Mouse (Mus musculus) cerebellum, adult 18-20 months (tissue): ENCODE results near the gene Rasgrp1.

Source experiments
- DNase-seq, 2 experiments: peaks; one replicate each; pipeline ENCODE4 v3.0.0; 2021

Gene Rasgrp1

DNA sequence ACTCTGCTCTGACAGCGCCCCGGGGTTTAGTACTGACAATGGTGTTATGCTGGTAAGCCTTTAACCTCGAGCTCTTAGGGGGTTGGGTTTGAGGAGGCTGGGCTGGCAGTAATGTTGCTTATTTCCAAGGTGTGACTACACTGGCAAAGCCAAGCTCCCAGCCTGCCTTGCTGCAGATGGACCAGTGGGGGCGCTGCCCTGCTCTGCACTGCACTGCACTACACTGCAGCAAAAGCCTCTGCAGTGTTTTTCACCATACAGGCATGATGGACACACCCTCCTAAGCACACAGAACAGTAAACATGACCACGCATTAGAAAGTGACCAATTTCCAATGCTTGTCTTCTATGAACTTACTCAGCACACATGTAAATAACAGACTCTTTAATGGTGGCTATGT, 11.2 kb downstream of the Rasgrp1 start:
- DNase-seq: no peak

DNA sequence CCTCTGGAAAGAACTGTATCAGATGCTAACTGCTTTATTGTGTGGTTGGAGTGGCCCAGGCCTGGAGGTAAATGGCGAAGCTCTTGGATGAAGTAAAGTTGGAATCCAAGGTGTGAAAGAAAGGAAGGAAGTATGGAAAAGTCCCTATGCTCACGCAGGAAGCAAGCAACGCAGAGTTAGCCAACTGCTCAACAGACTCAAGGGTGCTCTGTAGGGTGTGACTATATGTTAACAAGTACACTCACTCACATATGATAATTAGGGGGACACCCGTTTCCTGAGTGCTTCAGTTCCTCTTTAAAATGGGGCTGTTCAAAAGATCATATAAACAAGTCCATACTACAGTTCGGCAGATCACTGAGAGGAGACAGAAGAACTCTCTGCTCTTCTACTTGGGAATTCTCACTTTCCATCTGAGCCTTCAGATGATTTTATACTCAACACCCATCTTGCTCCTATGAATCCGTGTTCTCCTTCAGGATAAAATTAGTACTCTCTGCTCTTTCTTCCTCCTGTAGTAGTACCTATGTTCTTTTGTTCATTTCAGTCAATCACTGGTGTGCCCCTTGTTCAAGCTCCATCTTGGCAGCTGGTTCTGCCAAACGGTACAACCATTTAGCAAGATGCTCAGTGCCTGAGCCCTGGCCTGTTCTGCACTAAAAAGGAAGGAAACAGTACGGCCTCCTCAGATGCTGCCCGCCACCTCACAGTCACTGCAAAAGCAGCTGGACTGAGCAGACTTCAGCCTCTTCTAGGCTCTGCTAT, 14.1 kb downstream of the Rasgrp1 start:
- no peak for DNase-seq

DNA sequence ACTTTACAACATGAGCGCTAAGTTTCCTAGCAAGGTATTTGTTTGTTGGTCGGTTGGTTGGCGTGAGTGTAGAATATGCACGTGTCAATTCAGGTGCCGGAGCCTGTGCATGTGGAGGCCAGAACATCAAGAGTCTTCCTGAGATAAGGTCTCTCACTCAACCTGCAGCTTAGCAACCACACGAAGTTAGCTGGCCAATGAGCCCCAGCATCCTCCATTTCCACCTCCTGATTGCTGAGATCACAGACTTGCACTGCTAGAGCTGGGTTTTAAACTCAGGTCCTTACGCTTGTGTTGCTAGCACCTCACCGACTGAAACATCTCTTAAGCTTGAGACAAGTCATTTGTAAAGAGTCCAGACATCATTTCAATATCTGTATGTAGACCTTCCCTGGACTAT, 20.4 kb downstream of the Rasgrp1 start:
- DNase-seq: no peak

DNA sequence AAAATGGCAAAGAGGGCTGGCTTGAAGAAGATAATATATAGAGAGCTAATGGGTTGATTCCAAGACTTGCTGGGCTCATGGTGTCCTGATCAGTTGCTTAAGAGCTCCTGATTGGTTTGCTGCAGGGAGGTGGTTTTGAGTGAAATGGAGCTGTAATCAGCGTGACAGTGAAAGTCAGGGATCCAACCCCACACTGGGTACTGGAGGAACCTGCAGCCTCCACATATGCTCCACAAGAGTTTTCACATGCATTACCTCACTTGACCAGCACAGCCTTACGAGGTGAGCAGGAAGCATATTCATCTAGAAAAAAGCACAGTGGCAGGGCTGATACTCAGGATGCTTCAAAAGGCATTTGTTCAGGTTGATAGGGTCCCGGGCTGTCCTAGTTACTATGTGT, 21.6 kb downstream of the Rasgrp1 start:
- DNase-seq: no peak

DNA sequence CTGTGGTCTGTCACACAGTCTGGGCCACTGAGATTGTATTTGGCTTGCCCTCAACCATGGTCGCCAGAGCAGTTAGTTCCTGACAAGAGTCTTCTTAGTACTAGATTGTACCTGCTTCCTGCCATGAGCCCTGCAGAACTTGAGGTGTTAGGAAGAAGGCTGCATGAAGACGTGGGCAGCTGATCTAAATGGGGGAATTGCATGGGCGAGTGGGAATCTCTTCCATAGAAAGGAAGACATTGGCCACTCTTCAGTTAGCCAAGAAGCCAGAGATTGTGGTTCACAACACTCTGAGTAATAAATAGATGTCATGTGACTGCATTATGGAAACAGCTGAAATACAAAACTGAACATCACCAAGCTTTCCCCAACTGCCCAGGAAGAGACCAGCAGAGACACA, 23.8 kb downstream of the Rasgrp1 start:
- DNase-seq: no peak

DNA sequence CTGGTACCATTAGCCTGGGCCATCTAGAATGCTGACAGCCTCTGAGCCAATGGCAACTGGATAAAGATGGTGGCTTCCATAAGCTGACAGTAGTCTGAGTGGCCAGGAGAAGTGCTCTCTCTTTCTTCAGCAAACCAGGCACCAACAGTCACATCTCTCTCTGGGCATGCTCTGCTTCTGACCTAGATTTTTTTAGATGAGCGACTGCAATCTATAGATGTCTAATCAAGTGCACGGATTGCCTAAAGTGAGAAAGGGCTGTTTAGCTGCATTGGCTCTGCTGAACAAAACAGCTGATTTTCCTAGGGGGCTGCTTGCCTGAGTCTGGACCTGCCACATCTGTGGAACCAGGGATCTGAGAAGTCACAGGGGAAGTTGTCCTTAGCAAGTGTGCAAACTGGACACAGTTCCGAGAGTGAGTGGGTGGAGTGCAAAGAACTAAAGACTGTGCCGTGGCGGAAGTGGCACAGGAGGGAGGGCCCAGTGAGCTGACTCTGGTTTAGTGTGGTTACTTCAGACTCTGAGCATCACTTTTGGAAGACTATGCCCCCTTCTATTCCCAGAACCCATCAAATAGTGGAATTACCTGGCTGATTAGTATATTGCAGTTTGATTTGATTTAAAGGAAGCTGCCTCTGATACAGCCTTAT, 29.1 kb downstream of the Rasgrp1 start:
- no peak for DNase-seq

DNA sequence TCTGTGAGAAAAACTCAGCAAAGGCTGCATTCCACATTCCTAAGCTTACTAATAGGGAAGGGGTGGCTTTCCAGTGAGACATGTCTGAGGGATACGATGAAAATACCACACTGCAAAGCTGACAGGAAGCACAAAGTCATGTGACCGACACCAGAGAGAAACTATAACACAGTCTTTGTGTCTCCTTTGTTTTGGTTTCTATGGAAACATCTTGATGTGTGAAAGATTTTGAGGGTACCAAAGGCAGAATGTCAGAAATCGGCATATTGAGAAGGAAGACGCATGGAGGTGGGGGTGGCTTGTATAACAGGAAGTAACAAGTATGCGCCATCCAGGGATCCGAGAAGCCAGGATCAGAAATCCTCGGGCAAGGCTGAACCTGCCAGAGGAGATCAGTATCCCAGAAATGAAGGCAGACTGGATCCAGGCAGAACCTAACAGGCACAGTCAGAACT, 30.3 kb downstream of the Rasgrp1 start:
- DNase-seq: no peak

DNA sequence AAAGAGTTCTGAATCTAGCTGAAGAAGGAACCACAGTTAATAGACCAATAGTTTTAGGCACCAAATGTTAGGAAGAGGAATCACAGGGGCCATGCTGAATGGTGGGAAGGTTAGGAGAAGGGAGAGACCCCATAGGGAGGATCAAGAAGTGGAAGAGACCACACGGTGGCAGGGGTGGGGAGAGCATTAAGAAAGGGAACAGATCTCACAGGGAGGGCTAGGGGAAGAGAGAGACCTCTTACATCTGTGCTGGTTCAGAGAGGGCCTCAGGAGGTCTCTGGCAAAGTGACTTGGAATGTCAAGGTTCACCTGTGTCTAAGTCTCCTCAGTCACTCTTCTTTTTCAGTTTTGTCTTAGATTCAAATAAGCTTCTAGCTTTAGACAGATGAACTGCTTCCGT, 30.8 kb downstream of the Rasgrp1 start:
- no peak for DNase-seq

DNA sequence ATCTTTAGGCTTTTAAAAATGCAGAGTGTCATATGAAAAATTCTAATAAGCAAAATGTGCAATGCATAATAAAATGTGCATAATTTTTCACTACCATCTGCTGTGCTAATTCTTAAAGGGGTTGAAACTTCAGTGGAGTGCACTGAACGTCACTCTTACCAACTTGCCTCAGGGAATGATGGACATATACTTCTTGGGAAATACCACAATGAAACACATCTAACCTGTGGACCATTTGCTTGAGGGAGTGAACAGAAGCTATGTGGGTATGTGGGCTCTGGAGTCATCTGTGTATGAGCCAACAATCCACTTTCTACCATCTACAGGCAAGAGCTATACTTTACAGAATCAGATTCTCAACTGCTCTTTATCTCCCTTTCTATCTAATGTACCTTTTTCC, 31.5 kb downstream of the Rasgrp1 start:
- DNase-seq: no peak

DNA sequence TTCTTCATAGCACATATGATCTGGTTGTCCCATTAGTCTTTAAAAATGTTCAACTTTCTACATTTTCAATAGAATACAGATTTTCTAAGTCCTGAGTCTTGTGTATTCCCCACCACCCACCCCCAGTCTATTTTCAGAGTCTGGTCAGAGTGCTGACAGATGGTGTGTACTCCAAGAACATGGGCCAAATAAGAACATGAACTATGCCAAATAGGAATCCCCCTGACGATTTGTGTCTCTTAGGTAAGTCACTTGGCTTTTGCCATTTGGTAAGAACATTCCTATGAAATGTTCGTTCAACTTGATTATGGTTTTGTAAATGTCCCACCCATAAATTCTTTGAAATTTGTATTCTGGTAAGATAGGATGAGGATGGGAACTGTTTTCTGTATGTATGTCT, 33.8 kb downstream of the Rasgrp1 start:
- DNase-seq: no peak

DNA sequence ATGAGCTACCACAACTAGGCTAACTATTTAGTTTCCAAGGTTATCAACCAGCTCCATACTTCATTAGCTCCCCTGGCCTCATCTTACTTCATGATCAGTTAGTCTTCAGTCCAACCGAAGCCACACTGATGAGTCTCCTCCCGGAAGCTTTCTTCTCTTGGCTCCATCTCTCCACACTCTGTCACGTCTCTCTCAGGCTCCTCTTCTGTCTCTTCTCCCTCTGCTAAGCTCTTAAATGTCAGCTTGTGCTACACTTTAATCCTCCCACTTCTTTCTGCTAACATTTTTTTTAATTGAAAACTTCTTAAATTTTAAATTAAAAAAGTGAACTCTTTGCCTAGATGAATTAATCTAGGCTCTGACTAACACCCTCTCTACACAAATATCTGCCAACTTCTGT, 34.8 kb downstream of the Rasgrp1 start:
- no peak for DNase-seq

DNA sequence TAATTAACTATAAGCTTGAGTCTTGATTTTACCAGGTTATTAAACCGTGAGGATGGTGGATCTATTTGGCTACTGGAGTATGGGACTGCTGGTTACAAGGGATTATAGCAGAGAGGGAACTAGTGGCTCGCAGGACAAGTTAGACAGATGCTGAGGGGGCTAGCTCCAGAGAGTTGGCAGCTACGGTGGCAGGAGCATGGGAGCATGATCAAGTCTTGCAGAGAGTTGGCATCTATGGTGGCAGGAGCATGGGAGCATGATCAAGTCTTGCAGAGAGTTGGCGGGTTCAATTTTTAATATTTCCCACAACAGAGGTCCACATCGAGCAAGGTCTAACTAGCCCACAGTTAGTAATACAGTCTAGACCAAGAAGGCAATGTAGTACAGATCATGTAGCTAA, 37.9 kb downstream of the Rasgrp1 start:
- no peak for DNase-seq

DNA sequence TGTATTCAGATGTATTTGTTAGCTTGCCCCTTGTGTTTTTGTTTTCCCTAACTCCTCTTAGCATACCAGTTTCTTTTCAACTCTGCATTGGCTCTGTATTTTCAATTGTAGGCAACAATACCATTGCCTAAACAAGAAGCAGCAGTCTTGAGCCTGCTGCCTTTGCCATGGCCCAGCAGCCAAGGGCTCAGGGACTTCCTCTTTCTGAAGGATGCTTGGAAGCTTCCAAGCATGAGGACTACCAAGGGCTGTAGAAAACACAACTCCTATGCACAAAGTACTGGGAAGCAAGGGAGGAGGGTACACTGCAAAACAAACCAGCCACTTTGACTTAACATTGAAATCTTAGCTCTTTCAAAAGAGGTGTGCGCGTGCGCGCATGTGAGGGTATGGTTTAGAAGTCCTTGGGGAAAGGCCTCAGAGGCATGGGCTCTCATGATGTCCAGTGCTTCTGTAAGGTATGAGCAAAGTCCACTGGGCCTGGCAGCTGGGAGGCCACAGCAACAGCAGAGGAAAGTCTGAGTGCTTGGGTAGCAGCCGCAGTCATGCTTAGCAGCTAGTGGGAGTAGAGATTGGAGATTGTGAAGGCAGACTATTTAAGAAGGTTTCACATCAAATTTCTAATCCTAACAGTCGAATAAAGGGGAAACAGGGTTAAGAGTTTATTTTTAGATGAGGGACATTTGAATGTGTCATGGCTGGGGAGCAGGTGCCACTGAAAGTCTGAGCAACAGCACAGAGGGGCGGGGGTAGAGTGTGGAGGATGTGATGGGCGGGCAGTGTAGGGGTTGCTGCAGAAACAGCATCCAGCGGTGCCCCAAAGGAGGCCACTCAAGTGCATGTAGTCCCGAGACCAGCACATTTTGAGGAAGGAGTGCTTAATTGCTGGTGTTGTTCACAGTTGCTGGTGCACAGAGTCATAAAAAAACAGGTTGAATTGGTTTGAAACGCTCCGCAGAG, 39.1 kb downstream of the Rasgrp1 start:
- no peak for DNase-seq

DNA sequence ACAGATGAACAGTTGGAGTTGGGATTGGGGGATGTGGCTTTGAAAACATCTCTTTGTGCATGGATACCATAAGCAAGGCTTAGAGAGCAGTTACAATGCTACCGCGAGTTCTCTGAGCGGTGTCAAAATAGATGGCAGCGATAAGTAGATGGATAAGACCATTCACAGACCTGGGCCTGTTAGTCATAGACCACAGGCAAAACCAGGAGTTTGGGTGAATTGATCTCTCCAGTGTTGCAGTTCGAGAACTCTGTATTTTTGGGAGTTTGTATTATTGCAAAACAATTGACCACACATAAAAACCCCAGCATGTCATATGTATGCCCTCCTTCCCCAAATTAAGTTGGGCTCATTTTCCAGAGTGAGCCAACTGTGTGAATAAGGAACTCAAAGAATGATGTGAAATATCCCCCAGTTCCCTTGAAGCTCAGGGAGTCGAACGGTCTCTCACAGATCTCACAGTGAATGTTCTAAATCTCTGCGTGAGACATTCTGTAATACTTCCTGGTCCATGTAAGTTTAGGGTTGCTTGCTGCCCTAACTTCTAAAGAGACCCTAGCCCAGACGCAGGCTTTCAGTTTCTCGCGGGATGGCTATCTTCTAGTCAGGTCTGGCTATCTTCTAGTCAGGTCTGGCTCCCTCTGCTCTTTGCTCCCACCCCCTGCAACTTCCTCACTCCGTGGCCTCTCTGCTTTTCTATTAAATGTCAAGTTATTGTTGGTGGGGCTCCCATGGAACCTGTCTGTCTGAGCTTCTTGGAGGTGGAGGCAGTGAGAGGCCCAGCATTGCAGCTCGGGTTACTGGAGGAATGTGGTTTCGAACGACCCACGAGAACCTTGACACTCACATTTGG, 43.0 kb downstream of the Rasgrp1 start:
- no peak for DNase-seq

DNA sequence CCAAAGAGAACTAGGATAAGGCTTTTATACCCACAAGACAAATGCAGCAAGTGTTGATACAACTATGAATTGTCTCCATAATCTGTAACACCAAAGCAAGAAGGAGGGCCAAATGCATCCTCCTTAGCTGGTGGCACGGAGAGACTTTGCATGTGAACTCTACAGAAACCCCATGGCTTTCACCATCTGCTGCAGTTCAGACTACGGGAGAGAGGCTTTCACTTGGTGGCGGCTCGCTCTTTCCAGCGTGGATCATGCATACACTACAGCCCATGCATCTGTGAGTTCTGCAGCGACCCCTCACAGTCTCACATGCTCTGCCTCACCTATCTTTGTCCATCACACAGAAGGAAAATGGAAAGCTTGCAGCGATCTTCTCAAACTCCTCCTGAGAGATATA, 54.5 kb downstream of the Rasgrp1 start:
- peak; percentile 38 to 55 for DNase-seq

DNA sequence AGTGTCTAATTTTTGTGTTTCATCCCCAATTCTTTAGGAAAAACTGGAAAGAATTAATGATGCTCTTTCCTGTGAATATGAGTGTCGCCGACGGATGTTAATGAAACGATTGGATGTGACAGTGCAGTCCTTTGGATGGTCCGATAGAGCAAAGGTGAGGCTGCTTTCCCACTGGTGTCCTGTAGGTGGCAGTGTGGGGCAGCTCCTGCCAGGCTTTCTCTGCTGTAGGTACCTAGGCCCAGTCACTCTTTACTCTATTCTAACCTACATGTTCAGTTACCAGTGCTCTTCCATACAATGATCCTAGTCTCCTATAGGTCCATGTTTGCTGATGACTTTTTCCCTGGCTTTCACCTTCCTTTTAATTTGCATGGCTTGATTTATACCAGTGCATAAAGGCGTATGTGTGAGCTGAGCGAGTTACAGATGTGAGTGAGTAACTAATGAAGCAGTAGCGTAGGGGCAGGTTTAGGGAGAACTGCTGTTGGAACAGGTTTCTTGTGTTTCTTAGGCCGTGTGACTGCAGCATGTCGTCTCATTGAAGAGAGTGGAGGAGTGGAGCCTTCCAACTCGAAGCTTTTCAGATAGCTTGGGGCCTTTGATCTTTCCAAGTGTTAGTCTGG, 78.9 kb downstream of the Rasgrp1 start:
- DNase-seq: peak; percentile 67 to 78

DNA sequence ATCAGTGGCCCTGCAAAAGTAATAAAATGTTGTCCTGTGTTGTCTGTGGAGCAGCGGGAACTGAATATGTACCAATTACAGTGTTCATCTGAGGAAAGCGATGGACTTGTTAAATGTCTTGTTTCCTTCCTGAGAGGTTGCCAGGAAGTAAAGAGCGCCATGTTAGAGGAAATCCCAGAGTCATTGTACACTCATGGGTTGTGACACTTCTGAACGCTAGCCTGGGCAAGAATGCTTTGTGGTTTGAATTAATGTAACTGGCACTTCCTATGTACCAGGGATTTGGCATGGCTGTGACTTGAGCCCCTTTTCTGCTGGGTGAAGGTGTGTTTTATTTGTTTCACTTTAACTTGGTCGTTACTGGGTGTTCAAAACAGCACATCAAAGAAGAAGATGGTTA, 80.6 kb downstream of the Rasgrp1 start:
- DNase-seq: no peak

DNA sequence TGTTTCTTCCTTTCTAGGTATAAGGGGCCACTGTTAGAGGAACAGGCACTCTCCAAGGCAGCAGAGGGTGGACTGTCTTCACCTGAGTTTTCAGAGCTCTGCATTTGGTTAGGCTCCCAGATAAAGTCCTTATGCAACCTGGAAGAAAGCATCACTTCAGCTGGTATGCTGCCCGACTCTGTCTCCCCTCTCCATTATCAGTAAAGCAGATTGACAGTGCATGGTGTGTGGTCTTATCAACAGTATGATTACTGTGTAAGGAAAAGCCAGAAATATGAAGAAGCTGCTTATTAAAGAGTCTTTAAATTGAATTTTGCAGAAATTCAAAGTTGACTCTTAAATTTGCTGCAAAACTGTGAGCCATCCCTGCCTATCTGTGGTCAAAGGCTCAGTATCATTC, 85.2 kb downstream of the Rasgrp1 start:
- no peak for DNase-seq

DNA sequence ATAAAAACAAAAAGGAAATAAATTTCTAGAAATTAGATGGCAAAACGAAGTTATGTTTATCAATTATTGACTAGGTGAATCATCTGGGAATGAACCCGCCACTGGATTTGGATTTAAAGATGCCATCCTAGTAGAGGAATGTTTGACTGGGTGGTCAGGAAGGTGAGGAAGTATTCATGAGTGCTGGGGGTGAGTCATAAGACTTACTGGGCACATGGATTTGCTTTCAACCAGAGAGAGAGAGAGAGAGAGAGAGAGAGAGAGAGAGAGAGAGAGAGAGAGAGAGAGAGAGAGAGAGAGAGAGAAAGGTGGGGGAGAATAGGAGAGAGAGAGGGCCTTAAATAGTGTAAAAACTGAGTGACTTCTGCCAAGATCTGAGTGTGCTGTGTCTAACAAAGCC, 87.4 kb downstream of the Rasgrp1 start:
- DNase-seq: no peak

DNA sequence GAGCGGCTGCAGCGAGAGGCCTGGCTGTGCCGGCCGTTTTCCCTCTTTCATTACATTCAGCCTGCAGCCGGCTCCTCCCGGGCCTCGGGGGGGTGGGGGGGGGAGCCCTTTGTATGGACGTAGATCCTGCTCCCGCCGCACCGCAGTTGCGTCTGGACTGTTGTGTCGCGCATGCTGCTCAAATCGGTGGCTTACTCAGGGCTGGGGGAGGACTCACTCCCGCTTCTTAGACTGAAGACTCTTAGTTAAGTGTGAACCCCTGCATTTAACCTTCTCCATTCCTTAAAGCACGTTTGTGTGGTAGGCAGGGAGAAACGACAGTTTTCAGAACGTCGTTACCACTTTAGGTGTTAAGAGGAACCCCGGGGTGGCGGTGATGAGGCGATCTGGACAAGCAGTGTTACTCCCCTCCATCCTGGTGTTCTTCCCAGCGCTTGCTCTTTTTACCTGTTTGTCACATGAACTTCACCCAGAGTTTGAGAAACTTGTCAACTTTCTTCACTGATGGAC, 92.7 kb downstream of the Rasgrp1 start:
- no peak for DNase-seq

DNA sequence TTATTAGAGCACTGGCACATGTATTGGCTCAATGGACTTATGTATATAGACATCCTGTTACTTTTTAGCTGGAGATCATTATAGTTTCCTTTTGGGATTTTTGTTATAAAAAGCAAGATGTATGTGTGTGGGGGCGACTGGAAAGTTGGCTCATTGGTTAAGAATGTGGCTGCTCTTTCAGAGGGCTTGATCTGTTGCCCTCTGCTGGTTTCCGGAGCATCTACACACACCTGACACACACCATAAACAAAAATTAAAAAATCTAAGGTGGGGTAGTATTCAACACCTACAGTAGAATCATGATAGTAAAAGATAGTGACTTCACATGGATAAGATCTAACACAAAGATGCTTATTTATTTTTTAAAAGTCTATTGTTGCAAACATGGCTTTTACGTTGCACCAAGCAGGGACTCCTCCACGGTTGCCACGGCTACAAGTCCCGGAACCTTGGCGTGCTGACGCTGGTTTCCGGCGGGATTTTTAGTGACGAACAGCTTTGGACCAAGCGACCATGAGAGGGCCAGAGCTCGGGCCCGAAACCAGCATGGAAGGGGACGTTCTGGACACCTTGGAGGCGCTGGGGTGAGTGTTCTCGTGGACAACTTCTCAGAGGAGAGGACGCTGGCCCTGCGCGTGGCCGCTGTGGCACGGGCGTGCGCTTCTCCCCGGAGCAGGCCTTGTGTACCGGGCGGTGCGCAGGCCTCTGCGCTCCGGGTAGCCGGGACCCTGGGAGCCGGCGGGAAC, 93.4 kb downstream of the Rasgrp1 start, which contains the start of gene Fam98b:
TSS of gene Fam98b (plus strand) at position 485 of the 746 bp plus-strand sequence.
- peak; percentile 82 to 89 for DNase-seq
